Mouse (Mus musculus): ENCODE measurements at regions not wholly inside any gene's neighbourhood (a gene's known extent, or its start where the extent isn't known, plus 50 kb on each side); places are given as distances from the start of the nearest gene placed in this dataset.
A peak's percentile ranks its signal among the peaks of the same experiment; 100 is the strongest.

- Histone ChIP-seq H3K27ac (no peak overlapping the region), H3K27me3 (ENCODE audit: control insufficient read depth, insufficient read depth, low read length) (no peaks in the 10 kb centered on the region), H3K9ac (ENCODE audit: low read depth, low read length) (no peak overlapping the region), H3K4me1 (ENCODE audit: control insufficient read depth, insufficient read depth, low read length) (no peaks in the 10 kb centered on the region), H3K36me3 (ENCODE audit: control insufficient read depth, insufficient read depth, low read length) (no peaks in the 10 kb centered on the region), H3K4me3 (no peak overlapping the region), H3K79me2 (replicated peaks; ENCODE audit: control insufficient read depth, insufficient read depth, low read length) (no peaks in the 10 kb centered on the region)
- intact Hi-C loops (cut with DNase I): no loop called here
- TF ChIP-seq CTCF (IDR thresholded peaks at IDR 0.05): no peak
- no peak for TF ChIP-seq EP300 (IDR thresholded peaks at IDR 0.05; ENCODE audit: insufficient read depth, low read depth, low read length)
- no peak for TF ChIP-seq POLR2A (IDR thresholded peaks at IDR 0.05; ENCODE audit: insufficient read depth, low read depth, low read length)
- no peak for DNase-seq
These were observed 1019.4 kb downstream of the Gsdmc2 start for GRCm38 (mm10) chr15:62825586-62825985.

DNA sequence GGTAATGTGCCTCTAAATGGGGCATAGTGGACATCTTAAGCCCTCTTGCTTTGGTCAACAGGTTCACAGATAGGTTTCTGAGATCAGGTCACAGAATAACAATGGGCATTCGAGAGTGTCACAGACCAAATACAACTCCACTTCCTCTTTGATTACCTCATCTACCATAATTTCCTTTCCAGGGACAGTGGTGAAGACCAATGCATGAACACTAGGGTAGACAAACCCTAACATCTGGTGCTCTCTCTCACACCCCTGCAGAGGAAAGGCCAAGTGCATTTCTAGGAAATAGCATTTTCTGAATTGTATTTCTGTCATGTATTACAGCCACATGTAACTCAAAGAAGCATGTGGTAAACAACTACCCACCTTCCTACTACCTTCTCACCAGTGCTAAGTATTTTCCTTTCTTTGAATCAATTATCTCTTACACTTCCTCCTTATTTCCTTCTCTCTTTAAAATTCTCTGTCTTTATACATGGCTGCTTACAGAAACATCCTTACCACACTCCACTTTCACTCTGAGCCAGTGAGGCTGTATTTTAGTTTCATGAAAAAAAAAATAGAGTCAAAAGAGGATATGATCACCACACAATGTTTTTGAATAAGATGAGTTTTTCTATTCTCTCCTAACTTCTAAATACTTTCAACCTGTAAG is 1021.0 kb downstream of the Gsdmc2 start:
- no peak overlapping the region for H3K9ac ChIP-seq (ENCODE audit: low read depth, low read length)
- H3K4me1 ChIP-seq (ENCODE audit: control insufficient read depth, insufficient read depth, low read length): no peaks in the 10 kb centered on the region
- H3K36me3 ChIP-seq (ENCODE audit: control insufficient read depth, insufficient read depth, low read length): no peaks in the 10 kb centered on the region
- TF ChIP-seq EP300 (IDR thresholded peaks at IDR 0.05; ENCODE audit: insufficient read depth, low read depth, low read length) (no peak), POLR2A (IDR thresholded peaks at IDR 0.05; ENCODE audit: insufficient read depth, low read depth, low read length) (no peak), CTCF (IDR thresholded peaks at IDR 0.05) (no peak)
- DNase-seq: no peak
- WGBS: 35% methylated on average over 1 of the region's 1 CpGs
- no peaks in the 10 kb centered on the region for H3K79me2 ChIP-seq (replicated peaks; ENCODE audit: control insufficient read depth, insufficient read depth, low read length)
- no peak overlapping the region for H3K27ac ChIP-seq
- no peaks in the 10 kb centered on the region for H3K27me3 ChIP-seq (ENCODE audit: control insufficient read depth, insufficient read depth, low read length)
- no peak overlapping the region for H3K4me3 ChIP-seq
- intact Hi-C loops (cut with DNase I): no loop called here

DNA sequence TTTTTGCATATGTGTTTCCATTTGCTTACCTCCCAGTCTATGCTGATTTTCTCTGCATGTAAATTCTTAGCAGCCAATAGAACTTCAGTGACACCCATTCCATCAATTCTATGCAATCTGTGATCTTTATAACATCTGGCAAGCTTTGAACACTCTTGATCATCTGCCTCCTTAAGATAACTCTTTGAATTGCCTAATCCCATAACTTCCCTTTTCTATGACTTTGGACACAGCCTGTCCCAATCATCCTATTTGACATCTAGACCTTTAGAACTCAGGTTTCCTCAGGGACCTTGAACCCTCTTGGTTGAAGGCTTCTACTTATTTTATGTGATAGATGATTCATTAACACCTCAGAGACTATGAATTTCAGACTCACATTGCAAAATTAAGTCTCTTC is 1022.7 kb downstream of the Gsdmc2 start:
- no peak overlapping the region for H3K4me3 ChIP-seq
- no peaks in the 10 kb centered on the region for H3K79me2 ChIP-seq (replicated peaks; ENCODE audit: control insufficient read depth, insufficient read depth, low read length)
- TF ChIP-seq CTCF (IDR thresholded peaks at IDR 0.05): no peak
- TF ChIP-seq EP300 (IDR thresholded peaks at IDR 0.05; ENCODE audit: insufficient read depth, low read depth, low read length): no peak
- TF ChIP-seq POLR2A (IDR thresholded peaks at IDR 0.05; ENCODE audit: insufficient read depth, low read depth, low read length): no peak
- no peaks in the 10 kb centered on the region for H3K27me3 ChIP-seq (ENCODE audit: control insufficient read depth, insufficient read depth, low read length)
- intact Hi-C loops (cut with DNase I): no loop called here
- no peak for DNase-seq
- no peak overlapping the region for H3K27ac ChIP-seq
- H3K9ac ChIP-seq (ENCODE audit: low read depth, low read length): no peak overlapping the region
- no peaks in the 10 kb centered on the region for H3K4me1 ChIP-seq (ENCODE audit: control insufficient read depth, insufficient read depth, low read length)
- H3K36me3 ChIP-seq (ENCODE audit: control insufficient read depth, insufficient read depth, low read length): no peaks in the 10 kb centered on the region

DNA sequence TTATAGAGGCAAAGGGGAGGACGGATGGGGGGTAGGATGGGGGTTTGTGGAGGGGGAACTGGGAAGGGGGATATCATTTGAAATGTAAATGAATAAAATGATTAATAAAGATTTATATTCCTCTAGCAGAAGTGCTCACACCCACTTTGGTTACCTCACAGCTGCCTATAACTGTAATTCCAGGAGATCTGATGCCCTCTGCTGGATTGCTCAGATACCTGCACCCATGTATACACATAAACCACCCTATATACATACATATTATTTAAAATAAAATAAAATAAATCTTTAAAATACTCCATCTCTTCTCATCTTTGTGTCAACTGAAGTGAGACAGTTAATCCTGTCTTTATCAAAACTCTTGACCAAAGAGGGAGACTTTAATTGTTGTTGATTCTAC is 1031.9 kb downstream of the Gsdmc2 start:
- Histone ChIP-seq H3K36me3 (ENCODE audit: control insufficient read depth, insufficient read depth, low read length) (no peaks in the 10 kb centered on the region), H3K9ac (ENCODE audit: low read depth, low read length) (no peak overlapping the region), H3K4me3 (no peak overlapping the region), H3K27ac (no peak overlapping the region), H3K27me3 (ENCODE audit: control insufficient read depth, insufficient read depth, low read length) (no peaks in the 10 kb centered on the region), H3K79me2 (replicated peaks; ENCODE audit: control insufficient read depth, insufficient read depth, low read length) (no peaks in the 10 kb centered on the region), H3K4me1 (ENCODE audit: control insufficient read depth, insufficient read depth, low read length) (no peaks in the 10 kb centered on the region)
- DNase-seq: no peak
- WGBS: 91% methylated on average over 1 of the region's 1 CpGs
- TF ChIP-seq EP300 (IDR thresholded peaks at IDR 0.05; ENCODE audit: insufficient read depth, low read depth, low read length): no peak
- TF ChIP-seq CTCF (IDR thresholded peaks at IDR 0.05): 0 out of 2 replicates have a peak, but pooled peaks have one; percentile 16
- TF ChIP-seq POLR2A (IDR thresholded peaks at IDR 0.05; ENCODE audit: insufficient read depth, low read depth, low read length): no peak
- intact Hi-C loops (cut with DNase I): no loop called here

DNA sequence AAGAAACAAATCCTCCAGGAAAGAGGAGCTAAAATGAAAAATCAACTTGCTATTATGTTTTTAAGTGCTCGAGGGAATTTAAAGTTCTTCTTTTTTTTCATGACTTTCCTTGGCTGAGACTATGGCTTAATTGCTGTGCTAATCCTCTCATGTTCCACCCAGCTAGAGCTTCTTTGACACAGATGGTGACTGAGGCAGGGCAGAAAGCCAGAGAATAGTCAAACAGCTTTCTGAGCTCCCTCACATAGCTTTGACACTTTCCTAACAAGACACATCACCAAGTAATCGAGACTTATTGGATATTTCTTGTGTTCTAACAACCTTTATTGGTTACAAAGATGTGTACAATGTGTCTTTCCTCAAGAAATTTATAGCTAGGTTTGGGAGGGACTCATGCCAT is 1033.0 kb downstream of the Gsdmc2 start:
- 64% methylated on average over 2 of the region's 2 CpGs for WGBS
- Histone ChIP-seq H3K4me1 (ENCODE audit: control insufficient read depth, insufficient read depth, low read length) (no peaks in the 10 kb centered on the region), H3K79me2 (replicated peaks; ENCODE audit: control insufficient read depth, insufficient read depth, low read length) (no peaks in the 10 kb centered on the region), H3K27me3 (ENCODE audit: control insufficient read depth, insufficient read depth, low read length) (no peaks in the 10 kb centered on the region), H3K36me3 (ENCODE audit: control insufficient read depth, insufficient read depth, low read length) (no peaks in the 10 kb centered on the region), H3K27ac (no peak overlapping the region), H3K9ac (ENCODE audit: low read depth, low read length) (no peak overlapping the region), H3K4me3 (no peak overlapping the region)
- no peak for TF ChIP-seq EP300 (IDR thresholded peaks at IDR 0.05; ENCODE audit: insufficient read depth, low read depth, low read length)
- intact Hi-C loops (cut with DNase I): no loop called here
- no peak for DNase-seq

DNA sequence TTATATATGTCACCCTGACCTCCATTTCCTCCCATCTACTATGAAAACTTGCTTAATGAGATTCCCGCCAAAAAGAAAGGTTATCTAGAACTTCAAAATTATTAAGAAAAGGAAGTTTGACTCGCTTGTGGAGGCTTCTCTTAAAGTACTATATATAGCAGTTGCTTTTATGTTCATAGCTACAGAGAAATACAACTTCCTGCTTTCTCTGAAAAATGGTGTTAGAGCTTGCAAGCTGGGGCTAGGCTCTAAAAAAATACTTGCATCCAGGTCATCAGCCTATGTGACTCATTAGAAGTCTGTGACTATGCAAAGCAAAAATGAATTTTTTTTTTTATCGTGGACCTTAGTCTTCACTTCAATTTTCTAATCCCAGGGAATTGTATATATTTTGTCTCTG is 1035.7 kb downstream of the Gsdmc2 start:
- no peaks in the 10 kb centered on the region for H3K79me2 ChIP-seq (replicated peaks; ENCODE audit: control insufficient read depth, insufficient read depth, low read length)
- DNase-seq: no peak
- H3K4me3 ChIP-seq: no peak overlapping the region
- H3K27ac ChIP-seq: no peak overlapping the region
- H3K36me3 ChIP-seq (ENCODE audit: control insufficient read depth, insufficient read depth, low read length): no peaks in the 10 kb centered on the region
- intact Hi-C loops (cut with DNase I): loop anchor here (10.0 kb wide), 1 partner anchor 1655 kb away; no protein-coding TSS in a partner anchor
- no peak for TF ChIP-seq POLR2A (IDR thresholded peaks at IDR 0.05; ENCODE audit: insufficient read depth, low read depth, low read length)
- no peak for TF ChIP-seq CTCF (IDR thresholded peaks at IDR 0.05)
- TF ChIP-seq EP300 (IDR thresholded peaks at IDR 0.05; ENCODE audit: insufficient read depth, low read depth, low read length): no peak
- no peaks in the 10 kb centered on the region for H3K4me1 ChIP-seq (ENCODE audit: control insufficient read depth, insufficient read depth, low read length)
- H3K9ac ChIP-seq (ENCODE audit: low read depth, low read length): no peak overlapping the region
- WGBS: 47% methylated on average over 3 of the region's 3 CpGs
- no peaks in the 10 kb centered on the region for H3K27me3 ChIP-seq (ENCODE audit: control insufficient read depth, insufficient read depth, low read length)

All from heart, adult 2 months (tissue).